Mouse (Mus musculus) layer of hippocampus, adult 2 months (tissue): ENCODE data around the gene Vmn1r208. TPM values are rescaled to one million over a fixed set of nuclear protein-coding genes. Genes with fewer than 3 reads are reported as not detected.
"Not testable (repeated sequence)": the region's sequence is repeated elsewhere in the genome, so short reads cannot be mapped to it uniquely, and the experiment has no call there.

ENCODE experiments used
- DNase-seq, 2 experiments: peaks; one replicate each; pipeline ENCODE4 v3.0.0; 2022; ENCODE audit warnings: low spot score in 2 of 2
- H3K27ac ChIP-seq: fragments of 200-600 bp; 2 replicates; pipeline ENCODE4 v1.8.1; 2022
- H3K4me3 ChIP-seq: fragments of 200-600 bp; 2 replicates; pipeline ENCODE4 v1.8.1; 2022; ENCODE audit warnings: mild to moderate bottlenecking
- CTCF ChIP-seq: fragments of 200-600 bp; conservative IDR thresholded peaks from 2 replicates; pipeline ENCODE4 v1.8.1; 2022; ENCODE audit warnings: antibody characterized with exemption, mild to moderate bottlenecking, moderate library complexity
- long read RNA-seq, 2 experiments: library from polyadenylated mRNA; stranded (forward); transcript quantifications; one replicate each; pipeline ENCODE4 v2.0.0; 2021; ENCODE audit warnings: borderline mapping rate in 2 of 2
- total RNA-seq, 2 experiments: library from RNA; stranded (reverse); gene quantifications; 2 replicates each; pipeline ENCODE4 v1.2.3; 2021

Gene Vmn1r208
- not detected for total RNA-seq
- long read RNA-seq, experiment 1 = 0 reads
- long read RNA-seq, experiment 2 = 0 reads

GRCm38 (mm10) chr13:22777300-22777699 lies at the start of gene Vmn1r208:
Gene Vmn1r208, minus strand, starts transcription at chr13:22777400.
- not testable (repeated sequence) for H3K27ac ChIP-seq, DNase-seq, H3K4me3 ChIP-seq

GRCm38 (mm10) chr13:22821601-22822000 lies 44.4 kb upstream of the Vmn1r208 start:
- not testable (repeated sequence) for H3K4me3 ChIP-seq, H3K27ac ChIP-seq, DNase-seq

GRCm38 (mm10) chr13:22809582-22809981 lies 32.4 kb upstream of the Vmn1r208 start, which contains the start of gene Vmn1r209:
Gene Vmn1r209, minus strand, starts transcription at chr13:22809682.
- not testable (repeated sequence) for H3K4me3 ChIP-seq, DNase-seq, H3K27ac ChIP-seq

- DNase-seq = not testable (repeated sequence)
These were observed 10.9 kb upstream of the Vmn1r208 start for GRCm38 (mm10) chr13:22788096-22788495.

GRCm38 (mm10) chr13:22784159-22784558 lies 7.0 kb upstream of the Vmn1r208 start:
- not testable (repeated sequence) for H3K4me3 ChIP-seq, DNase-seq, H3K27ac ChIP-seq

More at GRCm38 (mm10) chr13:22788096-22788495, 10.9 kb upstream of the Vmn1r208 start:
- not testable (repeated sequence) for H3K27ac ChIP-seq, H3K4me3 ChIP-seq

GRCm38 (mm10) chr13:22771592-22771991 lies 5.6 kb downstream of the Vmn1r208 start:
- DNase-seq = not testable (repeated sequence)

GRCm38 (mm10) chr13:22747524-22747923 lies 29.7 kb downstream of the Vmn1r208 start:
- Histone ChIP-seq H3K4me3 (no peak overlapping the region), H3K27ac (no peak overlapping the region)
- peak; percentile 72 for TF ChIP-seq CTCF
- no peak for DNase-seq

More at GRCm38 (mm10) chr13:22771592-22771991, 5.6 kb downstream of the Vmn1r208 start:
- not testable (repeated sequence) for H3K4me3 ChIP-seq, H3K27ac ChIP-seq

GRCm38 (mm10) chr13:22729529-22729928 lies 47.7 kb downstream of the Vmn1r208 start, which contains the start of gene Vmn1r207-ps:
Gene Vmn1r207-ps, minus strand, starts transcription at chr13:22729629.
- not testable (repeated sequence) for H3K4me3 ChIP-seq, H3K27ac ChIP-seq, DNase-seq

Other genes starting within 250 kb of the Vmn1r208 start
- not detected for gene Vmn1r204, start 224.2 kb downstream of the Vmn1r208 start, total RNA-seq
- gene Vmn1r205, start 184.4 kb downstream of the Vmn1r208 start, total RNA-seq = not detected
- gene Vmn1r206, start 153.1 kb downstream of the Vmn1r208 start, total RNA-seq = not detected
- gene Vmn1r207-ps, start 47.8 kb downstream of the Vmn1r208 start, total RNA-seq = under 1 TPM in 1 of 2 experiments, not detected in 1; 0.07 TPM
- not detected for gene Vmn1r209, start 32.3 kb upstream of the Vmn1r208 start, total RNA-seq
- gene Vmn1r210, start 53.9 kb upstream of the Vmn1r208 start, total RNA-seq = not detected
- gene Vmn1r211, start 80.2 kb upstream of the Vmn1r208 start, total RNA-seq = not detected
- not detected for gene Vmn1r212, start 106.8 kb upstream of the Vmn1r208 start, total RNA-seq
- not detected for gene Vmn1r213, start 230.3 kb upstream of the Vmn1r208 start, total RNA-seq